In genomic region chr4:93335118-93336003, GRCm38 (mm10) we compare ENCODE assay signal across 7 mouse cellular contexts. TPM values are rescaled to one million over a fixed set of nuclear protein-coding genes. Genes with fewer than 3 reads are reported as not detected.
DNase-seq lines count a peak whose midpoint lies in the region; ATAC-seq and TF ChIP-seq lines count a peak whose summit lies in the region.

TSS of gene Tusc1 (minus strand) at chr4:93335511.

- TF ChIP-seq CTCF in intestine, postnatal 0 days (IDR thresholded peaks at IDR 0.05; ENCODE audit: low read depth), result peak; percentile 21; the same call in 1 of the 2 replicates
- TF ChIP-seq CTCF in small intestine, adult 2 months (IDR thresholded peaks at IDR 0.05; ENCODE audit: extremely low read depth, insufficient read length, insufficient replicate concordance, low read depth, low read length), result no peak

- H3K4me2 ChIP-seq in intestine, postnatal 0 days (replicated peaks; ENCODE audit: low read depth), result peak within 1 kb of the TSS; percentile 95

- H3K4me1 ChIP-seq in intestine, postnatal 0 days (replicated peaks; ENCODE audit: control insufficient read depth, insufficient read depth, low read length), result no peaks in the 10 kb centered on the region
- peaks cover 11% of the 10 kb centered on the region; the same call in 1 of the 2 replicates for H3K4me1 ChIP-seq in midbrain, embryonic 10.5 days
- H3K4me1 ChIP-seq in small intestine, adult 2 months (ENCODE audit: control insufficient read depth, insufficient read depth, insufficient read length, low read length), result peaks cover 4% of the 10 kb centered on the region

- no peak for TF ChIP-seq POLR2A in small intestine, adult 2 months (IDR thresholded peaks at IDR 0.05; ENCODE audit: low read depth, low read length)

- WGBS in intestine, postnatal 0 days, result 1% methylated on average over 74 of the region's 97 CpGs
- WGBS in midbrain, embryonic 10.5 days, result under 1% methylated on average over 95 of the region's 97 CpGs
- under 1% methylated on average over 88 of the region's 97 CpGs for WGBS in small intestine, adult 2 months

- DNase-seq in adrenal gland, postnatal 10 days, result peak; percentile 94
- peak; percentile 58 for DNase-seq in embryo, embryonic 11.5 days (ENCODE audit: low read depth, low spot score)
- peak; percentile 81 to 88 for DNase-seq in gastrocnemius, postnatal 4 days (ENCODE audit: low spot score in 2 of 2)
- DNase-seq in left cerebral cortex, postnatal 36 days (ENCODE audit: low spot score in 2 of 2), result peak; percentile 77 to 85
- DNase-seq in midbrain, embryonic 10.5 days (ENCODE audit: low spot score), result peak; percentile 76

- H3K4me3 ChIP-seq in intestine, postnatal 0 days (ENCODE audit: low read depth, low read length), result peak within 1 kb of the TSS; percentile 68
- peak within 1 kb of the TSS; percentile 76 for H3K4me3 ChIP-seq in midbrain, embryonic 10.5 days
- peak within 1 kb of the TSS; percentile 84 for H3K4me3 ChIP-seq in small intestine, adult 2 months (ENCODE audit: low read depth, low read length)

- H3K9ac ChIP-seq in intestine, postnatal 0 days (ENCODE audit: low read depth, low read length), result peak within 1 kb of the TSS; percentile 91

- H3K27ac ChIP-seq in intestine, postnatal 0 days (ENCODE audit: low read depth, low read length), result peak within 1 kb of the TSS; percentile 95
- peak within 1 kb of the TSS; percentile 97 for H3K27ac ChIP-seq in midbrain, embryonic 10.5 days (replicated peaks)
- H3K27ac ChIP-seq in small intestine, adult 2 months (ENCODE audit: insufficient read depth, low read depth, low read length), result peak within 1 kb of the TSS; percentile 71

- H3K9me3 ChIP-seq in intestine, postnatal 0 days (ENCODE audit: control insufficient read depth), result no peaks in the 10 kb centered on the region
- no peaks in the 10 kb centered on the region for H3K9me3 ChIP-seq in midbrain, embryonic 10.5 days (replicated peaks)

- intact Hi-C loops in left cerebral cortex, postnatal 36 days (cut with DNase I), result loop anchor here (10.0 kb wide), 1 partner anchor 1961 kb away; no protein-coding TSS in a partner anchor

- H3K27me3 ChIP-seq in intestine, postnatal 0 days (replicated peaks; ENCODE audit: control insufficient read depth, insufficient read depth, low read length), result no peaks in the 10 kb centered on the region
- no peaks in the 10 kb centered on the region for H3K27me3 ChIP-seq in midbrain, embryonic 10.5 days (ENCODE audit: low read depth, poor library complexity, severe bottlenecking)
- no peaks in the 10 kb centered on the region for H3K27me3 ChIP-seq in small intestine, adult 2 months (ENCODE audit: control insufficient read depth, insufficient read depth, low read length)

- H3K36me3 ChIP-seq in intestine, postnatal 0 days (ENCODE audit: control insufficient read depth, insufficient read depth), result no peaks in the 10 kb centered on the region
- H3K36me3 ChIP-seq in midbrain, embryonic 10.5 days, result no peaks in the 10 kb centered on the region
- no peaks in the 10 kb centered on the region for H3K36me3 ChIP-seq in small intestine, adult 2 months (ENCODE audit: control insufficient read depth, insufficient read depth, low read length)

- ATAC-seq in intestine, postnatal 0 days, result peak; percentile 89

RNA-seq across cellular contexts. Expression of gene Tusc1, which starts in this region (rescaled TPM):
- total RNA-seq in adrenal gland, postnatal 10 days (2021), result 10 to 100 TPM; 17.0 to 21.2 TPM
- 10 to 100 TPM; 10.2 to 10.7 TPM for total RNA-seq in gastrocnemius, postnatal 4 days (2021)
- polyA plus RNA-seq in intestine, postnatal 0 days (2015; fragmentation: Nextera tagmentation; extraction: Ambion mirVana), result 9.7 and 10.1 TPM in 2 replicates
- total RNA-seq in left cerebral cortex, postnatal 36 days (2021), result 10 to 100 TPM; 11.7 to 13.3 TPM
- 2.7 and 3.0 TPM in 2 replicates for polyA plus RNA-seq in midbrain, embryonic 10.5 days (2016; fragmentation: Nextera tagmentation; extraction: Ambion mirVana)
- 4.0 and 9.2 TPM in 2 replicates for polyA plus RNA-seq in small intestine, adult 2 months (2012; rRNA removed)

Comparison
In these comparisons a context has a peak if more than half of its experiments do, and no peak if none do; other contexts are left out.
1. Peak in every context shown above with its lines: DNase-seq, ATAC-seq, H3K4me3 ChIP-seq and H3K27ac ChIP-seq.